Mouse (Mus musculus) MEL (cell line): ENCODE results near the gene Gm10518. TPM values are rescaled to one million over a fixed set of nuclear protein-coding genes. Genes with fewer than 3 reads are reported as not detected.
A peak's percentile ranks its signal among the peaks of the same experiment; 100 is the strongest.

Experiments used
- DNase-seq: peaks from one replicate; pipeline ENCODE4 v3.0.0; 2011; ENCODE audit warnings: low read depth, low spot score
- H3K27ac ChIP-seq: 2 replicates; pipeline ENCODE4 v1.5.1; 2012; ENCODE audit warnings: low read depth, mild to moderate bottlenecking, control low read depth, low read length, moderate library complexity; ENCODE audit not compliant: control insufficient read depth
- H3K27me3 ChIP-seq, 2 experiments: fragments of 150-350 bp in 1 of 2; sonication (generic) in 1 of 2; 2 replicates each; pipeline ENCODE4 v1.6.1; 2012; ENCODE audit warnings: low read length in 2 of 2, mild to moderate bottlenecking in 2 of 2, improper control_type of control experiment in 1 of 2, moderate library complexity in 1 of 2; ENCODE audit not compliant: insufficient read depth in 2 of 2, control insufficient read depth in 1 of 2
- H3K36me3 ChIP-seq, 2 experiments: 2 replicates each; pipeline ENCODE4 v1.6.1; 2012 to 2014; ENCODE audit warnings: low read length in 2 of 2, improper control_type of control experiment in 1 of 2, inconsistent platforms in 1 of 2, mild to moderate bottlenecking in 1 of 2; ENCODE audit not compliant: insufficient read depth in 2 of 2, control insufficient read depth in 1 of 2
- H3K4me1 ChIP-seq, 2 experiments: fragments of 150-350 bp in 1 of 2; sonication (generic) in 1 of 2; 2 replicates each; pipeline ENCODE4 v1.6.1; 2012; ENCODE audit warnings: low read length in 2 of 2, improper control_type of control experiment in 1 of 2, mild to moderate bottlenecking in 1 of 2; ENCODE audit not compliant: insufficient read depth in 2 of 2, control insufficient read depth in 1 of 2
- H3K4me3 ChIP-seq, 2 experiments: fragments of 150-350 bp in 1 of 2; sonication (generic) in 1 of 2; 2 replicates each; pipeline ENCODE4 v1.5.1; 2012; ENCODE audit warnings: low read depth in 2 of 2, low read length in 2 of 2, mild to moderate bottlenecking in 2 of 2, moderate library complexity in 2 of 2, control low read depth in 1 of 2, improper control_type of control experiment in 1 of 2; ENCODE audit not compliant: control insufficient read depth in 1 of 2, insufficient read depth in 1 of 2
- H3K79me2 ChIP-seq: 2 replicates; pipeline ENCODE4 v1.6.1; 2012; ENCODE audit warnings: mild to moderate bottlenecking, low read length, moderate library complexity; ENCODE audit not compliant: control insufficient read depth, poor library complexity, insufficient read depth
- H3K9ac ChIP-seq: 2 replicates; pipeline ENCODE4 v1.6.1; 2012; ENCODE audit warnings: low read depth, mild to moderate bottlenecking, control low read depth, low read length, moderate library complexity; ENCODE audit not compliant: control insufficient read depth, poor library complexity, severe bottlenecking
- H3K9me3 ChIP-seq: fragments of 150-350 bp; sonication (generic); replicated peaks from 2 replicates; pipeline ENCODE4 v1.6.1; 2012; ENCODE audit warnings: mild to moderate bottlenecking, low read length, improper control_type of control experiment, moderate library complexity; ENCODE audit not compliant: insufficient read depth
- CHD1 ChIP-seq: IDR thresholded peaks from 2 replicates; pipeline ENCODE4 v1.6.1; 2012; ENCODE audit warnings: low read depth, mild to moderate bottlenecking, inconsistent platforms, low read length, improper control_type of control experiment
- CTCF ChIP-seq, 3 experiments: IDR thresholded peaks in 2 of 3; conservative IDR thresholded peaks in 1 of 3; 2 replicates each; pipeline ENCODE4 v1.5.1; 2011 to 2012; ENCODE audit warnings: low read length in 3 of 3, low read depth in 2 of 3, mild to moderate bottlenecking in 2 of 3, improper control_type of control experiment in 1 of 3, inconsistent platforms in 1 of 3, mixed read lengths in 1 of 3, moderate library complexity in 1 of 3; ENCODE audit not compliant: control insufficient read depth in 1 of 3, insufficient read depth in 1 of 3, poor library complexity in 1 of 3, severe bottlenecking in 1 of 3
- E2F4 ChIP-seq: IDR thresholded peaks from 2 replicates; pipeline ENCODE4 v1.6.1; 2011; ENCODE audit warnings: low read depth, low read length, improper control_type of control experiment, borderline replicate concordance
- ELF1 ChIP-seq: IDR thresholded peaks from 2 replicates; pipeline ENCODE4 v1.6.1; 2014; ENCODE audit warnings: low read depth, mild to moderate bottlenecking, inconsistent platforms, low read length, improper control_type of control experiment, moderate library complexity
- EP300 ChIP-seq, 2 experiments: IDR thresholded peaks; 2 replicates each; pipeline ENCODE4 v1.6.1; 2011; ENCODE audit warnings: improper control_type of control experiment in 2 of 2, low read length in 2 of 2, low read depth in 1 of 2, mild to moderate bottlenecking in 1 of 2
- ETS1 ChIP-seq: IDR thresholded peaks from 2 replicates; pipeline ENCODE4 v1.6.1; 2012; ENCODE audit warnings: low read depth, mild to moderate bottlenecking, inconsistent platforms, low read length, improper control_type of control experiment, moderate library complexity
- GABPA ChIP-seq: IDR thresholded peaks from 2 replicates; pipeline ENCODE4 v1.6.1; 2012; ENCODE audit warnings: low read depth, mild to moderate bottlenecking, inconsistent platforms, low read length, improper control_type of control experiment, moderate library complexity
- GATA1 ChIP-seq: IDR thresholded peaks from 2 replicates; pipeline ENCODE4 v1.6.1; 2011; ENCODE audit warnings: low read depth, low read length, improper control_type of control experiment
- HCFC1 ChIP-seq: IDR thresholded peaks from 2 replicates; pipeline ENCODE4 v1.6.1; 2012; ENCODE audit warnings: low read depth, mild to moderate bottlenecking, inconsistent platforms, low read length, improper control_type of control experiment, moderate library complexity
- JUND ChIP-seq: IDR thresholded peaks from 2 replicates; pipeline ENCODE4 v1.6.1; 2011; ENCODE audit warnings: low read depth, mild to moderate bottlenecking, improper control_type of control experiment, low read length
- MAFK ChIP-seq: IDR thresholded peaks from 2 replicates; pipeline ENCODE4 v1.6.1; 2011; ENCODE audit warnings: low read depth, mild to moderate bottlenecking, low read length, improper control_type of control experiment, borderline replicate concordance
- MAX ChIP-seq: IDR thresholded peaks from 2 replicates; pipeline ENCODE4 v1.6.1; 2011; ENCODE audit warnings: low read length, improper control_type of control experiment
- MAZ ChIP-seq: IDR thresholded peaks from 2 replicates; pipeline ENCODE4 v1.6.1; 2012; ENCODE audit warnings: low read depth, mild to moderate bottlenecking, inconsistent platforms, low read length, improper control_type of control experiment
- POLR2A ChIP-seq, 2 experiments: IDR thresholded peaks; 2 replicates each; pipeline ENCODE4 v1.6.1; 2011 to 2012; ENCODE audit warnings: low read length in 2 of 2, mild to moderate bottlenecking in 2 of 2, control low read depth in 1 of 2, improper control_type of control experiment in 1 of 2, low read depth in 1 of 2, moderate library complexity in 1 of 2; ENCODE audit not compliant: control insufficient read depth in 1 of 2, insufficient read depth in 1 of 2, poor library complexity in 1 of 2
- POLR2AphosphoS2 ChIP-seq: IDR thresholded peaks from 2 replicates; pipeline ENCODE4 v1.6.1; 2011; ENCODE audit warnings: low read length, improper control_type of control experiment
- RCOR1 ChIP-seq: IDR thresholded peaks from 2 replicates; pipeline ENCODE4 v1.6.1; 2012; ENCODE audit warnings: low read depth, mild to moderate bottlenecking, inconsistent platforms, low read length, improper control_type of control experiment
- SMC3 ChIP-seq: IDR thresholded peaks from 2 replicates; pipeline ENCODE4 v1.6.1; 2011; ENCODE audit warnings: low read depth, low read length, improper control_type of control experiment
- TAL1 ChIP-seq: IDR thresholded peaks from 2 replicates; pipeline ENCODE4 v1.6.1; 2012; ENCODE audit warnings: mild to moderate bottlenecking, inconsistent platforms, low read length, moderate library complexity, mixed read lengths
- TBP ChIP-seq: IDR thresholded peaks from 2 replicates; pipeline ENCODE4 v1.8.0; 2011; ENCODE audit warnings: low read depth, low read length, improper control_type of control experiment
- TCF12 ChIP-seq: IDR thresholded peaks from 2 replicates; pipeline ENCODE4 v1.6.1; 2014; ENCODE audit warnings: low read depth, mild to moderate bottlenecking, inconsistent platforms, low read length, improper control_type of control experiment, moderate library complexity
- UBTF ChIP-seq: IDR thresholded peaks from 2 replicates; pipeline ENCODE4 v1.6.1; 2012; ENCODE audit warnings: low read depth, mild to moderate bottlenecking, inconsistent platforms, low read length, improper control_type of control experiment, moderate library complexity, borderline replicate concordance; ENCODE audit not compliant: insufficient read depth
- USF1 ChIP-seq: IDR thresholded peaks from 2 replicates; pipeline ENCODE4 v1.6.1; 2014; ENCODE audit warnings: low read depth, mild to moderate bottlenecking, inconsistent platforms, low read length, improper control_type of control experiment, moderate library complexity
- ZKSCAN1 ChIP-seq: IDR thresholded peaks from 2 replicates; pipeline ENCODE4 v1.6.1; 2012; ENCODE audit warnings: low read depth, mild to moderate bottlenecking, inconsistent platforms, low read length, improper control_type of control experiment, moderate library complexity
- ZNF384 ChIP-seq: IDR thresholded peaks from 2 replicates; pipeline ENCODE4 v1.6.1; 2012; ENCODE audit warnings: low read depth, mild to moderate bottlenecking, inconsistent platforms, low read length, improper control_type of control experiment
- polyA plus RNA-seq, 2 experiments: library from polyadenylated mRNA; stranded (reverse) in 1 of 2; unstranded in 1 of 2; fragments of >175 nt in 1 of 2; fragments of >200 nt in 1 of 2; gene quantifications; 2 replicates each; pipeline versions ENCODE4 v1.2.1 to v1.2.4; 2012; ENCODE audit warnings: low replicate concordance in 2 of 2, low read depth in 1 of 2; ENCODE audit not compliant: insufficient read length in 2 of 2, insufficient read depth in 1 of 2, missing spikeins in 1 of 2
- total RNA-seq: library from RNA; depleted of rRNA; stranded (reverse); fragments of 300-350 nt; gene quantifications from 2 replicates; pipeline ENCODE4 v1.2.3, GENCODE M21; 2012

Gene Gm10518
- total and polyA plus RNA-seq, 3 experiments, result 0.42 to 5.2 TPM; not detected in 1

DNA sequence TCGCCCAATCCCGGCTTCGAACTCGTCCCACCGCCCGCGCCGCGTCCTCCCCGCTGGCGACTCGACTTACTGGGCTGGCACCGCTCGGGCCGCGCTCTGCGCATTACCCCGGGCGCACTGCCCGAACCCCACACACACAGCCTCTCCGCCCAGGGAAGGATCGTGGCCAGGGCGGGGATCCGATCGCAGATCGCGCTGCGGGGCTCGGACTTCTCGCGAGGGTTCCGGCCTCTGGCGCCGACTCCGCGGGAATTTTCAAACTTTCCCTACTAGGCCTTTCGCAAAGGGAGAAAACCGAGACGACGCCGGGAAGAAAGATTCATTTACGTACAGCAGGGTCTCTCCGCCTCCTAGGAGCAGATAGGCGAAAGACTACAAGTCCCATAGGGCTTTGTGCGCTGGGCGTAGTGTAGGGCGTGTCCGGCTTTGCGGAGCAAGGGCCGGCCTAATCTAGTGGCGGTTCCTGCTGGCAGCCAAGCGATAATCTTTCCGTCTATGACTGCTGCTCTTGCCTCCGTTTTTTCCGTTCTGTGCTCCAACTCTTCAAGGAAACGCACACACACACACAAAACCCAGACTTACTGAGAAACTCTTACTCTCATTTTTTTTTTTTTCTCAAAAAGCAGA, 450 bp downstream of the Gm10518 start, which contains the start of gene Ahctf1 (continued):
- peak; percentile 48; the same call in 1 of the 2 replicates for TF ChIP-seq RCOR1
- TF ChIP-seq MAX, result 0 out of 2 replicates have a peak, but pooled peaks have one; percentile 63
- no peak for TF ChIP-seq CTCF (IDR thresholded peaks at IDR 0.05 in 2 of 3, conservative IDR thresholded peaks at IDR 0.05 in 1 of 3; ENCODE audit: control insufficient read depth in 1 of 3, insufficient read depth in 1 of 3, low read depth in 2 of 3, low read length in 3 of 3, poor library complexity in 1 of 3, severe bottlenecking in 1 of 3)
- no peak for TF ChIP-seq ZKSCAN1

DNA sequence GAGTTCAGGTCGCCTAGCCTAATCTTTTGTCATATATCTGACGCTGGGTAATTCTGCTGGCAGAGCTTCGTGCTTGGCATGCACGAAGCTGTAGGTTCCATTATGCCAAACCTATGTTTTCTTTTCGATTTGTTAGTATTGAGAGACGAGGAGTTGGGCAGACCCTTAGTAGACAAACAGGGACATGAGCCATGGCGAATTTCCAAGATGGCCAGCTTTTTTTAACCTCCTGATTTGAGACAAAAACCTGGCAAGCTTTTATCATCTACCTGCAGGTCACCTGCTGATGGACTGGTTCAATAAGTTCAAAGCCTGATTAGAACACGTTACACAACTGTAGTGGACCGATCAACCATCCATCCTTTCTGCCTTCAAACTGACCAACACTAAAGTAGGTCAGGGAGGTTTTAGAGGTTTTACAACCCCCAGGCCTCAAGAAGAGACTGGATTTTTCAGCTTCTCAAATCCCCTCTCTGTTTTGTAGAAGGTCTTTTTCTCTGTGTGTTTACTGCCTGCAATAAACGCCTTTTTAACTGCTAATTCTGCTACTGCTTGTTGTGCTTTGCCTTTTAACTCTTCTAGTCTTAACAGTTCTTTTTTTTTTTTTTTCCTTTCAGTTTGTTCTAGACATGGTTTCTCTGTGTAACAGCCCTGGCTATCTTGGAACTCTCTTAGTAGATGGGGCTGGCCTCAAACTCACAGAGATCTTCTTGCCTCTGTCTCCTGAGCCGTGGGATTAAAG, 1.1 kb downstream of the Gm10518 start:
- DNase-seq, result peak; percentile 56
- peak overlapping the region; percentile 68 for H3K9ac ChIP-seq
- TF ChIP-seq ETS1 (peak; percentile 9; the same call in 1 of the 2 replicates), HCFC1 (0 out of 2 replicates have a peak, but pooled peaks have one; percentile 13), MAX (peak; percentile 73), GABPA (no peak), TAL1 (peak; percentile 46), E2F4 (no peak), CHD1 (peak; percentile 96), UBTF (no peak), POLR2A (IDR thresholded peaks at IDR 0.05; ENCODE audit: control insufficient read depth in 1 of 2, insufficient read depth in 1 of 2, low read depth in 1 of 2, low read length in 2 of 2, poor library complexity in 1 of 2) (no peak), EP300 (IDR thresholded peaks at IDR 0.05; ENCODE audit: low read depth in 1 of 2, low read length in 2 of 2) (peak; percentile 25 to 30; a peak in 3 of 4 replicates), JUND (no peak), ELF1 (no peak), TCF12 (peak; percentile 17; the same call in 1 of the 2 replicates), ZNF384 (peak; percentile 80), SMC3 (no peak), POLR2AphosphoS2 (no peak), MAZ (0 out of 2 replicates have a peak, but pooled peaks have one; percentile 58), GATA1 (peak; percentile 39; the same call in 1 of the 2 replicates), TBP (no peak), USF1 (no peak), MAFK (no peak), CTCF (IDR thresholded peaks at IDR 0.05 in 2 of 3, conservative IDR thresholded peaks at IDR 0.05 in 1 of 3; ENCODE audit: control insufficient read depth in 1 of 3, insufficient read depth in 1 of 3, low read depth in 2 of 3, low read length in 3 of 3, poor library complexity in 1 of 3, severe bottlenecking in 1 of 3) (no peak), RCOR1 (0 out of 2 replicates have a peak, but pooled peaks have one; percentile 3)
- peaks cover 17 to 47% of the 10 kb centered on the region in 2 experiments for H3K4me1 ChIP-seq
- peak overlapping the region; percentile 42 to 96 for H3K4me3 ChIP-seq
- peaks cover 37% of the 10 kb centered on the region for H3K79me2 ChIP-seq
- H3K27ac ChIP-seq, result peak overlapping the region; percentile 97
- peaks cover under 1 to 56% of the 10 kb centered on the region in 2 experiments; a peak in 3 of 4 replicates for H3K36me3 ChIP-seq
- H3K9me3 ChIP-seq, result no peaks in the 10 kb centered on the region
- no peaks in the 10 kb centered on the region for H3K27me3 ChIP-seq
